Mouse (Mus musculus) cerebellum, adult 18-20 months (tissue): ENCODE results near the gene Wdr64.

Experiments used
- DNase-seq, 2 experiments: peaks; one replicate each; pipeline ENCODE4 v3.0.0; 2021

Gene Wdr64

DNA sequence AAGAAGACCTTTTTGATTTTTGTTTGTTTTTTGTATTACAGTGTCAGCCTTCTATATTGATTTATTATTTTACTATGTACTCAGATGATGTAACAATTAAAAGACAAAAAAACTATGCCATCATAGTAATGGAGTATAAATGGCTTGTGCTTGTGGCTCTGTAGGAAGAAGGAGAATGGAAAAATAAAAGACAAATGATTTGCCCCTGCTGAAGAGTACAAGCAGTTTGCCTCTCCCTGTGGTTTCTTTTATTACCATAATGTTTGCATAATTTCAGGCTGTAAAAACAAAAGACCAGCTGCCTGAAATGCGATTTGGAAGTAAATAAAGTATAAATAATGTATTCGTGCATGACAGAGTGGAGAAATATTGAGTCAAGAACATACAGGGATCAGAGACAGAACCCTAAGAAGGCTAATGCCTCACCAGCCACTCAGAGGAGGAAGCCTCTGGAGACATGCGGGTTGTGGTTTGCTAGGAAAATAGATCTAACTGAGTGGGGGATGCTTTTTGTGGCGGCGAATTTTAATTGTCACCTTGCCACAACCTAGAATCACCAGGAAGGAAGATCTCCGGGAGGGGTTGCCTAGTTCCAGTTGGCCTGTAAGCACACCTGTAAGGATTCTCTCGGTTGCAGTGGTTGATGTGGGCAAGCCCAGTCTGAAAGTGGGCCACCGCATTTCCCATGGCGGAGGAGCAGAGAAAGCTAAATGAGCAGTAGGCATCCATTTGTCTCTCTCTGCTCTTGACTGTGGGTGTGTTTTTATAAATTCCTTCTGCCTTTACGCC lies 56.4 kb downstream of the Wdr64 start:
- no peak for DNase-seq

DNA sequence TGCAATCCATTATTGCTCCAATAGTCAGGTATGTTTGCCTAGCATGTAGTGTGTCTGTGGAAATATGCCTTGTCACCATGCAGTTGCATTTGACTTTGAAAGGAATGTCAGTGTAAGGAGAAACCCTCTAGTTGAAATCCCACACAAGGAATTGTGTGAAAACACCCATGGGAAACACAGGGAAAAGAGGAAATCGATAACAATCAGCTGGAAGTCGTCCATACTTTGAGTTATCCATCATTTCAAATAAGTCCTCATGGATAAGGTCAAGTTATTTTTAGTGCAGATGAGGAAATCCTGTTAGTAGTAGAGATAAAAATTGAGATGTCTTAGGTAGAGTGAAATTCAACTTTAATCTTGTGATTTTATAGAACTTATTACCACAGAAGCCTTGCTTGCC lies 96.3 kb downstream of the Wdr64 start:
- DNase-seq = no peak

DNA sequence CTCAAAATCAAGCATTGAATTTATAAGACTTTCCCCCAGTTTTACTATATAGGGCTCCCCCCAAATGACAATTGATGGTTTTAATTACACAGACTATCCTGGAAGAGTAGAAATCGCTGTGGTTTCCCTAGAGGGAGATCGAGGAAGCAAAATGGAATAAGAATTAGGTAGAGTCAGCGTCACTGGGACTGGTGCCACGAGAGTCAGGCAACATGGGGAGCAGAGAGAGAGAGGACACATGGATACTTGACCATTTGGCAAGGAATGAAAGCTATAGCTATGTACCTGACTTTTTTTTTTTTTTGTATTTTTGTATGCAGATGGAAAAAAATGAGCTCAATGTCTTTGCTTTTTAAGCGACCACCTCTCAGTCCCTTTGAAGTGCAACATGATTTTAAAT lies 110.0 kb downstream of the Wdr64 start:
- peak in 1 of 2 experiments; percentile 2 for DNase-seq

DNA sequence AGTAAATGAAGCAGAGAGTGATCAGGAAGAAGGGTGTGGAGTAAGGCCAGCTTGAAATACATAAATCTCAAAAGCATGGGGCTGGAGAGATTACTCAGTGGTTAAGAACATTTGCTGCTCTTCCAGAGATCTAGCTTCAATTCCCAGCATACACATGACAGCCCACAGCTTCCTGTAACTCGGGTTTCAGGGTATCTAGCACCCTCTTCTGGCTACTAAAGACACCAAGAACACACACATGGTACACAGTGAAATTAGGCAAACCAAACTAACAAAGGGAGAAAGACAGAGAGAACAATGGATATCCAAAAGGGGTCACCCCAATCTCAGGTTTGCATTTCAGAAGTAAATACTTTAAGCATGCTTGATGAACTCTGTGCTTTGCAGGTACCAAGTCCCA lies 113.2 kb downstream of the Wdr64 start:
- DNase-seq = no peak

DNA sequence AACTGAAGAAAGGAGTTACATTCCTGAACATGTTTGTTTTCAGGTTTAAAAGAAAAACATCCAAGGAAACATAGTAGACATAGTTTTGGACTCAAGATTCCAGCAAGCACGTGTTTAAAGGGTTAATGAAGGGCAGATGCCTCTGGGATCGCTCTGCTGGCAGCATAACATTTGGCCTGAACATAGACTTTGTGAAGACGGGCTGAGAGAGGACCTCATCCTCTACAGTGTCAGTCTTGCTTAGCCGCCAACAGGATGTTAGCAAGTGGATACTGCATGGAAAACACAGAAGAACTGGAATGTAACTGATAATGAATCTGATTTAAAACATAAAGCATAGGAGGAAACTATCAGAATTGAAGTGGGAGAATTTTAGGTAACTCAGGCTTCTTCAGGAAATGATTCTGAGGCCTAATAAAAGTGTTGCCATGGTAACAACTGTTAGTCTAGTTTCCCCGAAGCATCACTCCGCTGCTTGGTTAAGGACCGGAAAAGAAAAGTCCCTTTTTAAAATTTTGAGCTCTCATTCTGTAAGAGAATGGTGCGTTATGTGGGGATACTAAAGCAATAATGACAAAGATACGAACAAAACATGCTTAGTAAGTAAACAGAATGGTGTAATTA lies 125.5 kb downstream of the Wdr64 start:
- DNase-seq = no peak

DNA sequence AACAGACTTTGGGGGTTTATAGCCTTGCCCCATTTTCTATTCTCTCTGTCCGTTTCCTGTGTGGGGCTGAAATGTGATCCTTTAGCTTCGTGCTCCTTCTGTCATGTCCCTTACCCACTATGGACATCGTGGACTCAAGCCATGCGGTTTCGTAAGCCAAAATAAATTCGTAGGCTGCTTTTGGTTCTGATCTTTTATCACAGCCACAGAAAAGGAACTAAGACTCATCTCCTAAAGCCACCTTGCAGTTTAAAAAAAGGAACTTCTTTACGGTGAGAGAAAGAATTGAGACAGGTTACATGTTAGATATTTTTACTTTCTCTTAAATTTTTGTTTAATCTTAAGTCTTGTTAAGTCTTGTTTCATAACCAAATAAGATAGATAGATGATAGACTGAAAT lies 130.1 kb downstream of the Wdr64 start:
- no peak for DNase-seq

DNA sequence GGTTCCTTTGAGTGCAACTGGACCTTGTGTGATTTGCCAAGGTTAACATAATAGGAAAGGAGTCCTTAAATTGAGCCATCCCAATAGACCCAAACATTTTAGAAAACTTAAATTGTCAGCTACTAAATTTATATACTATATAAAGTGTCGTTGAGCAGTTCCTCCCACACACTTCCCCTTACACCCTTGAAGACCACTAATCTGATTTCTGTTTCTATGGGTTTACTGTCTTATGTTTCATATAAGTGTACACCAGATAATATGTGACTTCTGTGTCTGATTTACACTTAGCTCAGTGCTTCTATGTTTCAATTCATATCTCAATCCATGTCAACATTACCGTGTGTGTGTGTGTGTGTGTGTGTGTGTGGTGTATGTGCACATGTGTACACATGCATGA lies 130.8 kb downstream of the Wdr64 start:
- DNase-seq = no peak

DNA sequence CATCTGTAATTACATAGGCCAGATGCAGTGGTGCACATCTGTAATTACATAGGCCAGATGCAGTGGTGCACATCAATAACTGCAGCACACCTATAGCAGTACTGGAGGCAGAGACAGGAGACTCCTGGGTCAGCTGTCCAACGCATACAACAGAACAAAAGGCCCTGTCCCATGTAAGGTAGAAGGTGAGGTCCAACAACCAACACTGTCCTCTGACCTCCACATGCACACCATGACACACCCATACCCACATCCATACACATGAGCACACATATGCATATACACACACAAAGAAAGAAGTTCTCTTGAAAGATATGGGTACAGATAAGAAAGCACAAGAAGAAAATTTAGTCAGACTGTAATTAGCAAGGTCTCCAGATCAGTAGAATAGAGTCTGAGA lies 157.1 kb downstream of the Wdr64 start:
- DNase-seq = no peak
